Mouse (Mus musculus) MEL (cell line): ENCODE results near the gene 9430038I01Rik. TPM values are rescaled to one million over a fixed set of nuclear protein-coding genes. Genes with fewer than 3 reads are reported as not detected.

Source experiments
- DNase-seq: peaks from one replicate; pipeline ENCODE4 v3.0.0; 2011; ENCODE audit warnings: low read depth, low spot score
- H3K27ac ChIP-seq: 2 replicates; pipeline ENCODE4 v1.5.1; 2012; ENCODE audit warnings: low read depth, mild to moderate bottlenecking, control low read depth, low read length, moderate library complexity; ENCODE audit not compliant: control insufficient read depth
- H3K27me3 ChIP-seq, 2 experiments: fragments of 150-350 bp in 1 of 2; sonication (generic) in 1 of 2; 2 replicates each; pipeline ENCODE4 v1.6.1; 2012; ENCODE audit warnings: low read length in 2 of 2, mild to moderate bottlenecking in 2 of 2, improper control_type of control experiment in 1 of 2, moderate library complexity in 1 of 2; ENCODE audit not compliant: insufficient read depth in 2 of 2, control insufficient read depth in 1 of 2
- H3K36me3 ChIP-seq, 2 experiments: 2 replicates each; pipeline ENCODE4 v1.6.1; 2012 to 2014; ENCODE audit warnings: low read length in 2 of 2, improper control_type of control experiment in 1 of 2, inconsistent platforms in 1 of 2, mild to moderate bottlenecking in 1 of 2; ENCODE audit not compliant: insufficient read depth in 2 of 2, control insufficient read depth in 1 of 2
- H3K4me1 ChIP-seq, 2 experiments: fragments of 150-350 bp in 1 of 2; sonication (generic) in 1 of 2; 2 replicates each; pipeline ENCODE4 v1.6.1; 2012; ENCODE audit warnings: low read length in 2 of 2, improper control_type of control experiment in 1 of 2, mild to moderate bottlenecking in 1 of 2; ENCODE audit not compliant: insufficient read depth in 2 of 2, control insufficient read depth in 1 of 2
- H3K4me3 ChIP-seq, 2 experiments: fragments of 150-350 bp in 1 of 2; sonication (generic) in 1 of 2; 2 replicates each; pipeline ENCODE4 v1.5.1; 2012; ENCODE audit warnings: low read depth in 2 of 2, low read length in 2 of 2, mild to moderate bottlenecking in 2 of 2, moderate library complexity in 2 of 2, control low read depth in 1 of 2, improper control_type of control experiment in 1 of 2; ENCODE audit not compliant: control insufficient read depth in 1 of 2, insufficient read depth in 1 of 2
- H3K79me2 ChIP-seq: 2 replicates; pipeline ENCODE4 v1.6.1; 2012; ENCODE audit warnings: mild to moderate bottlenecking, low read length, moderate library complexity; ENCODE audit not compliant: control insufficient read depth, poor library complexity, insufficient read depth
- H3K9ac ChIP-seq: 2 replicates; pipeline ENCODE4 v1.6.1; 2012; ENCODE audit warnings: low read depth, mild to moderate bottlenecking, control low read depth, low read length, moderate library complexity; ENCODE audit not compliant: control insufficient read depth, poor library complexity, severe bottlenecking
- H3K9me3 ChIP-seq: fragments of 150-350 bp; sonication (generic); replicated peaks from 2 replicates; pipeline ENCODE4 v1.6.1; 2012; ENCODE audit warnings: mild to moderate bottlenecking, low read length, improper control_type of control experiment, moderate library complexity; ENCODE audit not compliant: insufficient read depth
- CHD2 ChIP-seq: IDR thresholded peaks from 2 replicates; pipeline ENCODE4 v1.6.1; 2011; ENCODE audit warnings: low read length, improper control_type of control experiment
- E2F4 ChIP-seq: IDR thresholded peaks from 2 replicates; pipeline ENCODE4 v1.6.1; 2011; ENCODE audit warnings: low read depth, low read length, improper control_type of control experiment, borderline replicate concordance
- ELF1 ChIP-seq: IDR thresholded peaks from 2 replicates; pipeline ENCODE4 v1.6.1; 2014; ENCODE audit warnings: low read depth, mild to moderate bottlenecking, inconsistent platforms, low read length, improper control_type of control experiment, moderate library complexity
- EP300 ChIP-seq, 2 experiments: IDR thresholded peaks; 2 replicates each; pipeline ENCODE4 v1.6.1; 2011; ENCODE audit warnings: improper control_type of control experiment in 2 of 2, low read length in 2 of 2, low read depth in 1 of 2, mild to moderate bottlenecking in 1 of 2
- ETS1 ChIP-seq: IDR thresholded peaks from 2 replicates; pipeline ENCODE4 v1.6.1; 2012; ENCODE audit warnings: low read depth, mild to moderate bottlenecking, inconsistent platforms, low read length, improper control_type of control experiment, moderate library complexity
- GABPA ChIP-seq: IDR thresholded peaks from 2 replicates; pipeline ENCODE4 v1.6.1; 2012; ENCODE audit warnings: low read depth, mild to moderate bottlenecking, inconsistent platforms, low read length, improper control_type of control experiment, moderate library complexity
- GATA1 ChIP-seq: IDR thresholded peaks from 2 replicates; pipeline ENCODE4 v1.6.1; 2011; ENCODE audit warnings: low read depth, low read length, improper control_type of control experiment
- HCFC1 ChIP-seq: IDR thresholded peaks from 2 replicates; pipeline ENCODE4 v1.6.1; 2012; ENCODE audit warnings: low read depth, mild to moderate bottlenecking, inconsistent platforms, low read length, improper control_type of control experiment, moderate library complexity
- MAX ChIP-seq: IDR thresholded peaks from 2 replicates; pipeline ENCODE4 v1.6.1; 2011; ENCODE audit warnings: low read length, improper control_type of control experiment
- NELFE ChIP-seq: IDR thresholded peaks from 2 replicates; pipeline ENCODE4 v1.6.1; 2011; ENCODE audit warnings: low read depth, low read length, improper control_type of control experiment
- NRF1 ChIP-seq: IDR thresholded peaks from 2 replicates; pipeline ENCODE4 v1.6.1; 2014; ENCODE audit warnings: low read depth, mild to moderate bottlenecking, inconsistent platforms, low read length, improper control_type of control experiment, moderate library complexity; ENCODE audit not compliant: poor library complexity, insufficient read depth, severe bottlenecking
- POLR2A ChIP-seq, 2 experiments: IDR thresholded peaks; 2 replicates each; pipeline ENCODE4 v1.6.1; 2011 to 2012; ENCODE audit warnings: low read length in 2 of 2, mild to moderate bottlenecking in 2 of 2, control low read depth in 1 of 2, improper control_type of control experiment in 1 of 2, low read depth in 1 of 2, moderate library complexity in 1 of 2; ENCODE audit not compliant: control insufficient read depth in 1 of 2, insufficient read depth in 1 of 2, poor library complexity in 1 of 2
- RCOR1 ChIP-seq: IDR thresholded peaks from 2 replicates; pipeline ENCODE4 v1.6.1; 2012; ENCODE audit warnings: low read depth, mild to moderate bottlenecking, inconsistent platforms, low read length, improper control_type of control experiment
- SIN3A ChIP-seq: IDR thresholded peaks from 2 replicates; pipeline ENCODE4 v1.6.1; 2012; ENCODE audit warnings: low read length, improper control_type of control experiment, inconsistent platforms
- TAL1 ChIP-seq: IDR thresholded peaks from 2 replicates; pipeline ENCODE4 v1.6.1; 2012; ENCODE audit warnings: mild to moderate bottlenecking, inconsistent platforms, low read length, moderate library complexity, mixed read lengths
- TBP ChIP-seq: IDR thresholded peaks from 2 replicates; pipeline ENCODE4 v1.8.0; 2011; ENCODE audit warnings: low read depth, low read length, improper control_type of control experiment
- TCF12 ChIP-seq: IDR thresholded peaks from 2 replicates; pipeline ENCODE4 v1.6.1; 2014; ENCODE audit warnings: low read depth, mild to moderate bottlenecking, inconsistent platforms, low read length, improper control_type of control experiment, moderate library complexity
- USF1 ChIP-seq: IDR thresholded peaks from 2 replicates; pipeline ENCODE4 v1.6.1; 2014; ENCODE audit warnings: low read depth, mild to moderate bottlenecking, inconsistent platforms, low read length, improper control_type of control experiment, moderate library complexity
- USF2 ChIP-seq, 2 experiments: IDR thresholded peaks; 2 replicates each; pipeline ENCODE4 v1.6.1; 2011 to 2012; ENCODE audit warnings: improper control_type of control experiment in 2 of 2, low read length in 2 of 2, borderline replicate concordance in 1 of 2, inconsistent platforms in 1 of 2, low read depth in 1 of 2, mild to moderate bottlenecking in 1 of 2; ENCODE audit not compliant: insufficient read depth in 1 of 2
- ZKSCAN1 ChIP-seq: IDR thresholded peaks from 2 replicates; pipeline ENCODE4 v1.6.1; 2012; ENCODE audit warnings: low read depth, mild to moderate bottlenecking, inconsistent platforms, low read length, improper control_type of control experiment, moderate library complexity
- polyA plus RNA-seq, 2 experiments: library from polyadenylated mRNA; stranded (reverse) in 1 of 2; unstranded in 1 of 2; fragments of >175 nt in 1 of 2; fragments of >200 nt in 1 of 2; gene quantifications; 2 replicates each; pipeline versions ENCODE4 v1.2.1 to v1.2.4; 2012; ENCODE audit warnings: low replicate concordance in 2 of 2, low read depth in 1 of 2; ENCODE audit not compliant: insufficient read length in 2 of 2, insufficient read depth in 1 of 2, missing spikeins in 1 of 2
- total RNA-seq: library from RNA; depleted of rRNA; stranded (reverse); fragments of 300-350 nt; gene quantifications from 2 replicates; pipeline ENCODE4 v1.2.3, GENCODE M21; 2012; rRNA removed

The 9430038I01Rik gene
- total RNA-seq (14.3 and 19.0 TPM in 2 replicates), polyA plus RNA-seq (10 to 100 TPM in 1 of 2 experiments, not detected in 1; 24.5 TPM)

- peaks cover 0 to 1% of the 10 kb centered on the region in 2 experiments; a peak in 2 of 4 replicates for H3K27me3 ChIP-seq
- peak in 1 of 2 experiments; percentile 56; a peak in 2 of 4 replicates for TF ChIP-seq POLR2A (IDR thresholded peaks at IDR 0.05; ENCODE audit: control insufficient read depth in 1 of 2, insufficient read depth in 1 of 2, low read depth in 1 of 2, low read length in 2 of 2, poor library complexity in 1 of 2)
- peak; percentile 53 to 75; a peak in 3 of 4 replicates for TF ChIP-seq USF2 (IDR thresholded peaks at IDR 0.05; ENCODE audit: borderline replicate concordance in 1 of 2, insufficient read depth in 1 of 2, low read depth in 1 of 2, low read length in 2 of 2)
- peak; percentile 61; the same call in 1 of the 2 replicates for TF ChIP-seq NELFE
- peak; percentile 29; the same call in 1 of the 2 replicates for TF ChIP-seq E2F4
- 0 out of 2 replicates have a peak, but pooled peaks have one; percentile 40 for TF ChIP-seq ELF1
- TF ChIP-seq MAX: peak; percentile 96
- no peak for TF ChIP-seq ZKSCAN1
- TF ChIP-seq NRF1: peak; percentile 85
- TF ChIP-seq RCOR1: peak; percentile 39; the same call in 1 of the 2 replicates
- TF ChIP-seq EP300 (IDR thresholded peaks at IDR 0.05; ENCODE audit: low read depth in 1 of 2, low read length in 2 of 2): no peak
- peak; percentile 69 for TF ChIP-seq HCFC1
- 0 out of 2 replicates have a peak, but pooled peaks have one; percentile 33 for TF ChIP-seq TBP
- TF ChIP-seq GABPA: no peak
- peak; percentile 95 for TF ChIP-seq USF1
- TF ChIP-seq SIN3A: peak; percentile 75
- TF ChIP-seq ETS1: 0 out of 2 replicates have a peak, but pooled peaks have one; percentile 7
- TF ChIP-seq GATA1: peak; percentile 91
- 0 out of 2 replicates have a peak, but pooled peaks have one; percentile 9 for TF ChIP-seq TCF12
- peak; percentile 58; the same call in 1 of the 2 replicates for TF ChIP-seq CHD2
- TF ChIP-seq TAL1: no peak
- TF ChIP-seq, all 39 proteins: peak for 16
- peak; percentile 97 for DNase-seq
- Histone ChIP-seq H3K27ac (peak within 1 kb of the TSS; percentile 45), H3K36me3 (no peaks in the 10 kb centered on the region), H3K4me1 (no peaks in the 10 kb centered on the region), H3K79me2 (no peaks in the 10 kb centered on the region; the same call in 1 of the 2 replicates), H3K9me3 (no peaks in the 10 kb centered on the region), H3K9ac (peak within 1 kb of the TSS; percentile 79), H3K4me3 (peak within 1 kb of the TSS; percentile 82 to 92)
Measured at GRCm38 (mm10) chr7:137410337-137411197, at the start of gene 9430038I01Rik. Gene 9430038I01Rik, minus strand, starts transcription at chr7:137410762.
